Mouse (Mus musculus): ENCODE results near the gene Olfr718-ps1. TPM values are rescaled to one million over a fixed set of nuclear protein-coding genes. Genes with fewer than 3 reads are reported as not detected.
"Not testable (repeated sequence)": the region's sequence is repeated elsewhere in the genome, so short reads cannot be mapped to it uniquely, and the experiment has no call there.

Olfr718-ps1 gene
- total RNA-seq (2014; rRNA removed): not detected in 2 replicates
- not detected in 2 replicates for polyA plus RNA-seq (2015; fragmentation: Nextera tagmentation; extraction: Ambion mirVana)

DNA sequence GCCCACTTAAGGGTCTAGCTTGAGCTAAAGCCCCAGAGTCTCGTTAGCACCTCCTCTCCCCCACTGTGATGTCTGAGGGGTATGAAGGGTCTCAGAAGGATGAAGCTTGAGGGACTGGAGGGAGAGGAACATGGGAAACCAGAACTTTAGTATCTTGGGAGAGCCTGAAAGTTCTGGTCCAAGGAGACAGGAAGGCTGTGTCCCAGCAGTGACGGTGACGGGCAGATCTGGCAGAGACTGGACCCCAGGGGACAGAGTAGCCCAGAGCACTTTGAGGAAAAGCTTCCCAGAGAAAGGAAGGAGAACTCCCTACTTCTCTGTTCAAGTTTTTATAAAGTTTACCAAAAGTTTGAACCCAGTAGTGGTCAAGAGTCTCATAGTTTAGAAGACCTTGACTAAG is at the start of gene Olfr718-ps1:
Gene Olfr718-ps1, minus strand, starts transcription at position 101 of the 400 bp plus-strand sequence.
- TF ChIP-seq CTCF (IDR thresholded peaks at IDR 0.05; ENCODE audit: low read depth): no peak
- Histone ChIP-seq H3K27me3 (ENCODE audit: insufficient read depth, low read length) (no peaks in the 10 kb centered on the region), H3K36me3 (ENCODE audit: insufficient read depth) (no peaks in the 10 kb centered on the region), H3K9ac (no peak within 1 kb of the TSS), H3K27ac (ENCODE audit: low read depth, low read length) (no peak within 1 kb of the TSS), H3K9me3 (ENCODE audit: low read length) (no peaks in the 10 kb centered on the region), H3K4me2 (ENCODE audit: low read depth) (no peak within 1 kb of the TSS), H3K4me1 (ENCODE audit: insufficient read depth) (no peaks in the 10 kb centered on the region), H3K4me3 (ENCODE audit: low read depth, low read length) (no peak within 1 kb of the TSS)
- WGBS: 68% methylated on average over 3 of the region's 3 CpGs
- no peak for ATAC-seq
- no peak for DNase-seq

- TF ChIP-seq CTCF (IDR thresholded peaks at IDR 0.05; ENCODE audit: low read depth): no peak
- ATAC-seq (no peak), DNase-seq (no peak)
- H3K27me3 ChIP-seq (ENCODE audit: insufficient read depth, low read length): no peaks in the 10 kb centered on the region
- no peaks in the 10 kb centered on the region for H3K9me3 ChIP-seq (ENCODE audit: low read length)
- WGBS: 89% methylated on average over 4 of the region's 4 CpGs
- no peak overlapping the region for H3K27ac ChIP-seq (ENCODE audit: low read depth, low read length)
- H3K4me2 ChIP-seq (ENCODE audit: low read depth): no peak overlapping the region
- H3K9ac ChIP-seq: no peak overlapping the region
- no peaks in the 10 kb centered on the region for H3K36me3 ChIP-seq (ENCODE audit: insufficient read depth)
- H3K4me1 ChIP-seq (ENCODE audit: insufficient read depth): no peaks in the 10 kb centered on the region
- H3K4me3 ChIP-seq (ENCODE audit: low read depth, low read length): no peak overlapping the region
These were observed 49.1 kb upstream of the Olfr718-ps1 start for GRCm38 (mm10) chr5:143196506-143196905.

DNA sequence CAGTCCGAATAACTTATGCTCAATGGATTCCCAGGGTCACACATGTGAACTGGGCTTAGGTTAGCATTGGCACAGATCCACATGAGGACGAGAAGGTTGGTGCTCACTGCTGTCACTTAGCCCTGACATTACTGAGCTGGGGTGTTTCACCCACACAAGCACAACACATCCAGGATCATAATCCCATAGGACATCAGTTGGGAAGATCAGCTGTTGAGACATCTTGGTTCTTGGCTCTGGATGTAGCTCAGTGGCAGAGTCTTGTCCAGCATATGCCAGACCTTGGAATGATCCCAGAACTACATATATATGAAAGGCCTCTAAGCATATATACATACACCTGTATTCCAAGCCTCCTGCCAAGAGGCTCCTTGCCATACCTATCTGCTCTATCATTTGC is 47.8 kb upstream of the Olfr718-ps1 start:
- no peak for TF ChIP-seq CTCF (IDR thresholded peaks at IDR 0.05; ENCODE audit: low read depth)
- H3K9ac ChIP-seq: no peak overlapping the region
- no peaks in the 10 kb centered on the region for H3K36me3 ChIP-seq (ENCODE audit: insufficient read depth)
- no peaks in the 10 kb centered on the region for H3K27me3 ChIP-seq (ENCODE audit: insufficient read depth, low read length)
- no peak overlapping the region for H3K4me3 ChIP-seq (ENCODE audit: low read depth, low read length)
- H3K4me2 ChIP-seq (ENCODE audit: low read depth): no peak overlapping the region
- H3K27ac ChIP-seq (ENCODE audit: low read depth, low read length): no peak overlapping the region
- no peaks in the 10 kb centered on the region for H3K4me1 ChIP-seq (ENCODE audit: insufficient read depth)
- no peaks in the 10 kb centered on the region for H3K9me3 ChIP-seq (ENCODE audit: low read length)
- 67% methylated on average over 2 of the region's 2 CpGs for WGBS
- DNase-seq: no peak
- ATAC-seq: no peak

- not testable (repeated sequence) for ATAC-seq; H3K27ac ChIP-seq (ENCODE audit: low read depth, low read length); H3K36me3 ChIP-seq (ENCODE audit: insufficient read depth); H3K9me3 ChIP-seq (ENCODE audit: low read length); H3K27me3 ChIP-seq (ENCODE audit: insufficient read depth, low read length); H3K9ac ChIP-seq; DNase-seq; H3K4me2 ChIP-seq (ENCODE audit: low read depth); H3K4me1 ChIP-seq (ENCODE audit: insufficient read depth); H3K4me3 ChIP-seq (ENCODE audit: low read depth, low read length)
- WGBS: 73% methylated on average over 8 of the region's 8 CpGs
These were observed 47.4 kb upstream of the Olfr718-ps1 start for GRCm38 (mm10) chr5:143194747-143195146.

- WGBS: 88% methylated on average over 8 of the region's 8 CpGs
- DNase-seq (no peak), ATAC-seq (no peak)
- no peaks in the 10 kb centered on the region for H3K27me3 ChIP-seq (ENCODE audit: insufficient read depth, low read length)
- no peaks in the 10 kb centered on the region for H3K36me3 ChIP-seq (ENCODE audit: insufficient read depth)
- H3K4me1 ChIP-seq (ENCODE audit: insufficient read depth): no peaks in the 10 kb centered on the region
- no peak overlapping the region for H3K4me3 ChIP-seq (ENCODE audit: low read depth, low read length)
- H3K9me3 ChIP-seq (ENCODE audit: low read length): no peaks in the 10 kb centered on the region
- H3K9ac ChIP-seq: no peak overlapping the region
- H3K27ac ChIP-seq (ENCODE audit: low read depth, low read length): no peak overlapping the region
- no peak for TF ChIP-seq CTCF (IDR thresholded peaks at IDR 0.05; ENCODE audit: low read depth)
- no peak overlapping the region for H3K4me2 ChIP-seq (ENCODE audit: low read depth)
These were observed 45.4 kb upstream of the Olfr718-ps1 start for GRCm38 (mm10) chr5:143192806-143193205.

DNA sequence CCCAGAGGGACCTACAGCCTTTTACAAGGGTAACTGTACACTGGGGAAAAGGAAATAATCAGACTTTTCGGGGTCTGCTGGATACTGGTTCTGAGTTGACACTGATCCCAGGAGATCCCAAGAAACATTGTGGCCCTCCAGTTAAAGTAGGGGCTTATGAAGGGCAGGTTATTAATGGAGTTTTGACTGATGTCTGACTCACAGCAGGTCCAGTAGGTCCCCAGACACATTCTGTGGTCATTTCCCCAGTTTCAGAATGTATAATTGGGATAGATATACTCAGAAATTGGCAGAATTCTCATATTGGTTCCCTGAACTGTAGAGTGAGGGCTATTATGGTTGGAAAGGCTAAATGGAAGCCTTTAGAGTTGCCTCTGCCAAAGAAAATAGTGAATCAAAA is 40.6 kb upstream of the Olfr718-ps1 start:
- not testable (repeated sequence) for H3K36me3 ChIP-seq (ENCODE audit: insufficient read depth); H3K4me1 ChIP-seq (ENCODE audit: insufficient read depth); H3K27me3 ChIP-seq (ENCODE audit: insufficient read depth, low read length); ATAC-seq; H3K4me3 ChIP-seq (ENCODE audit: low read depth, low read length); H3K27ac ChIP-seq (ENCODE audit: low read depth, low read length); H3K9me3 ChIP-seq (ENCODE audit: low read length); H3K4me2 ChIP-seq (ENCODE audit: low read depth); H3K9ac ChIP-seq; DNase-seq
- WGBS: no CpG with 5 or more reads among the region's 1 CpGs

- Histone ChIP-seq H3K27me3 (ENCODE audit: insufficient read depth, low read length) (no peaks in the 10 kb centered on the region), H3K4me3 (ENCODE audit: low read depth, low read length) (peak within 1 kb of the TSS; percentile 79), H3K36me3 (ENCODE audit: insufficient read depth) (peaks cover 29% of the 10 kb centered on the region), H3K9ac (peak within 1 kb of the TSS; percentile 85), H3K27ac (ENCODE audit: low read depth, low read length) (peak within 1 kb of the TSS; percentile 93), H3K4me1 (ENCODE audit: insufficient read depth) (peaks cover 4% of the 10 kb centered on the region; the same call in 1 of the 2 replicates), H3K9me3 (ENCODE audit: low read length) (no peaks in the 10 kb centered on the region), H3K4me2 (ENCODE audit: low read depth) (peak within 1 kb of the TSS; percentile 81)
- ATAC-seq (peak; percentile 99), DNase-seq (peak; percentile 97)
- 2% methylated on average over 52 of the region's 58 CpGs for WGBS
- TF ChIP-seq CTCF (IDR thresholded peaks at IDR 0.05; ENCODE audit: low read depth): peak; percentile 32
These were observed 33.1 kb upstream of the Olfr718-ps1 start, which contains the start of the genes Rbak and Spdye4b for GRCm38 (mm10) chr5:143180255-143181076. Rbak (minus strand) TSS chr5:143180775. Spdye4b (plus strand) TSS chr5:143181017.
